Mouse (Mus musculus): Measurements from ENCODE around the gene Tas2r117. TPM values are rescaled to one million over a fixed set of nuclear protein-coding genes. Genes with fewer than 3 reads are reported as not detected.

The Tas2r117 gene
- not detected in 2 replicates for polyA plus RNA-seq (2012; rRNA removed)

DNA sequence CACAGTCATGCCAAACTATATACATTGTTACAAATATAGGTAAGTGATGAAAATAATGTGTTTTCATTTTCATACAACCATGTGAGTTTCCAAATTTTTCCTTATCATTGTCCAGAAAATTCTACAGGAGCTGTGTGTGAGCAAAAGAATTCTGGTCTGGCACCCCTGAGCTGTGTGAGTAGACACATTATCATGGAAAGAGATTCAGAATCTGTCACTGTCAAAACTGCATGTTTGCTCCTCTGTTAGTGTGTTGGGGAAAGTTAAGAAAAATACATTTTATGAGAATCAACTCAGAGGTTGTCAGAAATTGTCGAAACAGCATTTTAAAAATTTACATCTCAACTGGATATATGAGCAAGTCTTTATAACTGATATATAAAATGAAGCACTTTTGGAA lies at the start of gene Tas2r117:
TSS of gene Tas2r117 (plus strand) at position 301 of the 400 bp plus-strand sequence.

DNA sequence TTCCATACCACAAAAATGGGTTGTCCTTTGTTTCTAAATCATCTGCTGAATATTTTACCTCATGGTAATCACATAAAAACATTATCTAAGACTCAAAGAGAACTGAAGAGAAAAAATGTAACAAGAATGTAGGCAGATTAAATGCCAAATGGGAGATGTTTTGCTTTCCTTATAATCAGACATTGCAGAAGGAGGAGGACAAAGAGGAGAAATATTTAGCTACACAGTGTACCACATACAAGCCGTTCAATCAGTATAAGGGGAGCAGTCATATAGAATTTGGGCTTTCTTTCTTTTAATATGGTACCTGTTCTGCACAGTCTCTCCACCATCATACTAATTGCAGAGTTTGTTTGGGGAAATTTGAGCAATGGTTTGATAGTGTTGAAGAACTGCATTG lies 48.2 kb upstream of the Tas2r117 start, which contains the start of gene Tas2r124:
TSS of gene Tas2r124 (plus strand) at position 301 of the 400 bp plus-strand sequence.

DNA sequence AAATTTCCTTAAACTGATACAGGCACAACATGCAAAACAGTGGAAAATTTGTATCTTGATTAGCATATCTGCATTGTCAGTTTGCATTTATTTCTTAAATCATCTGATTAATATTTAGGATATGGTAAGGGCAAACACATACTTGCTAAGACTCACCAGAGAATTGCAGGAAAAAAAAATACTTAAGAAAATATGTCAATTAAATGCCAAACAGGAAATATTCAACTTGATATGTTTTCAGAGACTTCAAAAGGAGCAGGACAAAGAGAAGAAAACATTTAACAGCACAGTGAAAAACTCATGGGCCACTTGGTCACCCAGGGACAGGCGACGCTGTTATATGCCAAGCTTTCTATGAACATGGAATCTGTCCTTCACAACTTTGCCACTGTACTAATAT lies 40.8 kb upstream of the Tas2r117 start, which contains the start of gene Tas2r102:
TSS of gene Tas2r102 (plus strand) at position 301 of the 400 bp plus-strand sequence.

DNA sequence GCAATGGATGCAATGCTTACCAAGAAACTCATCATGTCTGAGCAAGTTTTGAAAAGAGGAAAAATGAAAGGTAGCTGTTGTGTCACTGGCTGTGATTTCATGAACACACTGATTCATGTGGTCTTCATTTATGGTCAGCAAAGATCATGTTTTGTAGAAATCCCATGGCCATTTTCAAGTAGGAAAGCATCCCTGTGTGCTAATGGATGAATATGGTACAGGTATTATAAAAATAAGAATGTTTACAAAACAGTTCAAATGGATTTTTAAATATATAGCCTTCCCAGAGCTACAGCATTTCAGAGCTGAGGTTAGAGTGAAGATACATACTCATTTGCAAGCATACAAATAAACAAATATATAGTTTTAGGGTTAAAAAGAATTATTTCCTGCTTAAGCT lies 24.6 kb upstream of the Tas2r117 start, which contains the start of gene Tas2r136:
TSS of gene Tas2r136 (minus strand) at position 101 of the 400 bp plus-strand sequence.

DNA sequence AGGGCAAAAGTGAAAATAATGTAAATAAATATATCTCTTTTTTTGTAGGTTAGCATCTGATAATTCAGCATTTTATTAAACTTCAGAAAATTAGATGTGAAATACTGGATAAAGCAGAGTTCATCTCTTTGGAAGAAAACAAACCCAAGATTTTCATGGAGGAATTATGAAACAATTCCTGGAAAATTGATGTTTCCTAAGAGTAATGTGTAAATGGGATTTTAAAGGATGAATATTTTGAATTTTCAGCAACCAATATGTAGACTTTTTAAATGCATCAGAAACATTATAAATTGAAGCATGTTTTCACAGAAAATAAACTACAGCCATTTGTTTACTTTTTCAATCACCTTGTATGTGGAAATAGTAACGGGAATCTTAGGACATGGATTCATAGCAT lies 44.2 kb downstream of the Tas2r117 start, which contains the start of gene Tas2r123:
TSS of gene Tas2r123 (plus strand) at position 301 of the 400 bp plus-strand sequence.

Other genes with a start within 250 kb of the Tas2r117 start
- gene Prh1, start 233.0 kb upstream of the Tas2r117 start, polyA plus RNA-seq (2012; rRNA removed) = not detected in 2 replicates
- not detected in 2 replicates for gene Prp2, start 206.9 kb upstream of the Tas2r117 start, polyA plus RNA-seq (2012; rRNA removed)
- gene A630073D07Rik, start 151.3 kb upstream of the Tas2r117 start, polyA plus RNA-seq (2012; rRNA removed) = not detected in 2 replicates
- not detected in 2 replicates for gene Tas2r120, start 145.9 kb upstream of the Tas2r117 start, polyA plus RNA-seq (2012; rRNA removed)
- gene Tas2r121, start 101.8 kb upstream of the Tas2r117 start, polyA plus RNA-seq (2012; rRNA removed) = not detected in 2 replicates
- gene Tas2r122, start 90.9 kb upstream of the Tas2r117 start, polyA plus RNA-seq (2012; rRNA removed) = not detected in 2 replicates
- not detected in 2 replicates for gene Tas2r115, start 64.8 kb upstream of the Tas2r117 start, polyA plus RNA-seq (2012; rRNA removed)
- not detected in 2 replicates for gene Tas2r124, start 48.1 kb upstream of the Tas2r117 start, polyA plus RNA-seq (2012; rRNA removed)
- not detected in 2 replicates for gene Tas2r102, start 40.7 kb upstream of the Tas2r117 start, polyA plus RNA-seq (2012; rRNA removed)
- gene Tas2r136, start 24.7 kb upstream of the Tas2r117 start, polyA plus RNA-seq (2012; rRNA removed) = not detected in 2 replicates
- not detected in 2 replicates for gene Tas2r123, start 44.3 kb downstream of the Tas2r117 start, polyA plus RNA-seq (2012; rRNA removed)
- gene Tas2r116, start 52.6 kb downstream of the Tas2r117 start, polyA plus RNA-seq (2012; rRNA removed) = not detected in 2 replicates
- gene Tas2r110, start 65.2 kb downstream of the Tas2r117 start, polyA plus RNA-seq (2012; rRNA removed) = not detected in 2 replicates
- gene Tas2r113, start 90.2 kb downstream of the Tas2r117 start, polyA plus RNA-seq (2012; rRNA removed) = not detected in 2 replicates
- not detected in 2 replicates for gene Tas2r125, start 106.8 kb downstream of the Tas2r117 start, polyA plus RNA-seq (2012; rRNA removed)
- gene Tas2r129, start 148.3 kb downstream of the Tas2r117 start, polyA plus RNA-seq (2012; rRNA removed) = not detected in 2 replicates
- not detected in 2 replicates for gene Tas2r131, start 155.1 kb downstream of the Tas2r117 start, polyA plus RNA-seq (2012; rRNA removed)
- not detected in 2 replicates for gene Tas2r109, start 178.1 kb downstream of the Tas2r117 start, polyA plus RNA-seq (2012; rRNA removed)
- not detected in 2 replicates for gene Tas2r103, start 234.3 kb downstream of the Tas2r117 start, polyA plus RNA-seq (2012; rRNA removed)